Mouse (Mus musculus) intestine, postnatal 0 days (tissue): ENCODE measurements around the gene Dhrs11. TPM values are rescaled to one million over a fixed set of nuclear protein-coding genes. Genes with fewer than 3 reads are reported as not detected.
A peak's percentile ranks its signal among the peaks of the same experiment; 100 is the strongest.

Source experiments
- ATAC-seq: fragments of 200-750 bp; cut with Nextera tagmentation; 2 replicates; pipeline ENCODE4 v1.8.0; 2017; ENCODE audit warnings: mild to moderate bottlenecking, moderate TSS enrichment, moderate library complexity
- H3K27ac ChIP-seq: fragments of 300-500 bp; sonication (generic); 2 replicates; pipeline ENCODE4 v1.5.1; 2014; ENCODE audit warnings: mild to moderate bottlenecking, low read depth, low read length, moderate library complexity
- H3K27me3 ChIP-seq: fragments of 300-500 bp; sonication (generic); replicated peaks from 2 replicates; pipeline ENCODE4 v1.6.1; 2014; ENCODE audit warnings: low read length, mixed read lengths; ENCODE audit not compliant: control insufficient read depth, insufficient read depth
- H3K36me3 ChIP-seq: fragments of 300-500 bp; sonication (generic); 2 replicates; pipeline ENCODE4 v1.6.1; 2014; ENCODE audit warnings: mild to moderate bottlenecking, moderate library complexity; ENCODE audit not compliant: control insufficient read depth, insufficient read depth
- H3K4me1 ChIP-seq: fragments of 300-500 bp; sonication (generic); replicated peaks from 2 replicates; pipeline ENCODE4 v1.6.1; 2014; ENCODE audit warnings: antibody characterized with exemption, low read length, mixed read lengths; ENCODE audit not compliant: control insufficient read depth, insufficient read depth
- H3K4me2 ChIP-seq: fragments of 300-500 bp; sonication (generic); replicated peaks from 2 replicates; pipeline ENCODE4 v1.6.1; 2014; ENCODE audit warnings: low read depth, mild to moderate bottlenecking, moderate library complexity
- H3K4me3 ChIP-seq: fragments of 300-500 bp; sonication (generic); 2 replicates; pipeline ENCODE4 v1.5.1; 2014; ENCODE audit warnings: low read depth, low read length
- H3K9ac ChIP-seq: fragments of 300-500 bp; sonication (generic); 2 replicates; pipeline ENCODE4 v1.6.1; 2014; ENCODE audit warnings: mild to moderate bottlenecking, low read depth, low read length
- H3K9me3 ChIP-seq: fragments of 300-500 bp; sonication (generic); 2 replicates; pipeline ENCODE4 v1.6.1; 2016; ENCODE audit warnings: mixed run types; ENCODE audit not compliant: control insufficient read depth
- CTCF ChIP-seq: sonication (generic); IDR thresholded peaks from 2 replicates; pipeline ENCODE4 v1.5.1; 2016; ENCODE audit warnings: low read depth, mild to moderate bottlenecking, control low read depth, antibody characterized with exemption, moderate library complexity
- WGBS: fragments of 180-500 bp; shearing (Covaris S2); extraction: QIAGEN DNeasy Blood & Tissue Kit; methylation state at CpG from one replicate; pipeline ENCODE4 v1.1.7; 2014; 5-methylcytosine and 5-hydroxymethylcytosine counted together
- polyA plus RNA-seq: library from polyadenylated mRNA; unstranded; fragments of >200 nt; fragmentation: Nextera tagmentation; extraction: Ambion mirVana; gene quantifications from 2 replicates; pipeline ENCODE4 v1.2.1, GENCODE M21; 2015

Dhrs11 gene
- polyA plus RNA-seq, 1 experiment from 2014 or later, result 129 TPM

GRCm38 (mm10) chr11:84818085-84818960 is 10.5 kb downstream of the Dhrs11 start:
- peaks cover 22% of the 10 kb centered on the region for H3K36me3 ChIP-seq
- H3K27me3 ChIP-seq, result no peaks in the 10 kb centered on the region
- H3K9me3 ChIP-seq, result no peaks in the 10 kb centered on the region
- H3K4me3 ChIP-seq, result peak overlapping the region; percentile 76
- H3K4me1 ChIP-seq, result no peaks in the 10 kb centered on the region
- peak; percentile 56 for ATAC-seq
- under 1% methylated on average over 39 of the region's 39 CpGs for WGBS
- peak overlapping the region; percentile 100 for H3K4me2 ChIP-seq
- TF ChIP-seq CTCF, result peak; percentile 86
- H3K9ac ChIP-seq, result peak overlapping the region; percentile 74
- H3K27ac ChIP-seq, result peak overlapping the region; percentile 92

GRCm38 (mm10) chr11:84817362-84817761 is 11.4 kb downstream of the Dhrs11 start:
- Histone ChIP-seq H3K36me3 (peaks cover 21% of the 10 kb centered on the region), H3K27me3 (no peaks in the 10 kb centered on the region), H3K4me3 (no peak overlapping the region), H3K4me2 (no peak overlapping the region), H3K27ac (no peak overlapping the region), H3K4me1 (no peaks in the 10 kb centered on the region), H3K9ac (no peak overlapping the region), H3K9me3 (no peaks in the 10 kb centered on the region)
- 83% methylated on average over 6 of the region's 6 CpGs for WGBS
- ATAC-seq, result no peak
- peak; percentile 59 for TF ChIP-seq CTCF

DNA sequence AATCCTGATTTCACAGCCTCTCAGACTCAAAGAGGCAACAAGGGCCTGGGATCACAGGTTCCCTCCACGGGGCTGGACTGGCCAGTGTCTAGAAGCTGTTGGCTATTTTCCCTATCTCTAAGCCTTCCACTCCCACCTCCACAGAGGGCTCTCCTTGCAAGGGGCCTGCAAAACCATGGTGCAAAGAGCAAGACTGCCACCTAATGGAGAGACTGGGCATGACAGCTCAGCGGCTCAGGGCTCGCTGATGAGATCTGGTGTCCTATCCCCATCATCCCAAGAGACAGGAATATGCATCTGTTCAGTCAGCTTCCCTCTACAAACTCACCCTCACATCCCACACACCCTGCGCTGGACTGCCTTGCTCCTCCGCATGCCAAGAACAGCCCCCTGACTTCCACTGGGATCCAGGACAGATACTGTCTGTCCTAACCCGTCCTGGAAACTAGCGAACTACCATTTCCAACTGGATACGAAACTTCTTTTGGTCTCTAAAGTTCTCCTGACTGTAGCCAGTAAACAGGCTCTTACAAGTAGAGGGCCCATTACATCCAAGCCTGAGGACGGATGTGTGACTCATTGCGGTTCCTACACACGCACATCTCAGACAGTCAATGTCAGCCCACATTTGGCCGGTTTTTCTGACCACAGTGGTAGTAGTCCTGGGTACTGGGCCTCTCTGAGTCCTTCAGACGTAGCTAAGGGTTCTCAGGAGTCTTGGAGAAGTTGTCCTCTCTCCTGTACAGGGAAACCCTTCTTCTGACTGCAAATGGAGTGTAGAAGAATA is 14.9 kb downstream of the Dhrs11 start:
- no peak overlapping the region for H3K9ac ChIP-seq
- 63% methylated on average over 13 of the region's 13 CpGs for WGBS
- H3K4me1 ChIP-seq, result no peaks in the 10 kb centered on the region
- H3K4me3 ChIP-seq, result no peak overlapping the region
- no peak for ATAC-seq
- H3K27me3 ChIP-seq, result no peaks in the 10 kb centered on the region
- H3K9me3 ChIP-seq, result no peaks in the 10 kb centered on the region
- H3K4me2 ChIP-seq, result no peak overlapping the region
- peak; percentile 97 for TF ChIP-seq CTCF
- 0 out of 2 replicates have a peak, but pooled peaks cover 7% of the 10 kb centered on the region for H3K36me3 ChIP-seq
- no peak overlapping the region for H3K27ac ChIP-seq

GRCm38 (mm10) chr11:84804373-84804772 is 24.4 kb downstream of the Dhrs11 start:
- H3K4me2 ChIP-seq, result no peak overlapping the region
- no peaks in the 10 kb centered on the region for H3K36me3 ChIP-seq
- WGBS, result 83% methylated on average over 4 of the region's 4 CpGs
- H3K9ac ChIP-seq, result no peak overlapping the region
- no peak for TF ChIP-seq CTCF
- no peaks in the 10 kb centered on the region for H3K9me3 ChIP-seq
- H3K4me1 ChIP-seq, result no peaks in the 10 kb centered on the region
- no peaks in the 10 kb centered on the region for H3K27me3 ChIP-seq
- no peak for ATAC-seq
- no peak overlapping the region for H3K4me3 ChIP-seq
- no peak overlapping the region for H3K27ac ChIP-seq

- H3K4me1 ChIP-seq, result no peaks in the 10 kb centered on the region
- no peak overlapping the region for H3K4me2 ChIP-seq
- no peak overlapping the region for H3K4me3 ChIP-seq
- H3K36me3 ChIP-seq, result no peaks in the 10 kb centered on the region
- no peaks in the 10 kb centered on the region for H3K9me3 ChIP-seq
- TF ChIP-seq CTCF, result peak; percentile 96
- H3K27me3 ChIP-seq, result no peaks in the 10 kb centered on the region
- 19% methylated on average over 21 of the region's 21 CpGs for WGBS
- ATAC-seq, result no peak
- H3K27ac ChIP-seq, result no peak overlapping the region
- no peak overlapping the region for H3K9ac ChIP-seq
Measured at GRCm38 (mm10) chr11:84797627-84798353, 31.0 kb downstream of the Dhrs11 start.

DNA sequence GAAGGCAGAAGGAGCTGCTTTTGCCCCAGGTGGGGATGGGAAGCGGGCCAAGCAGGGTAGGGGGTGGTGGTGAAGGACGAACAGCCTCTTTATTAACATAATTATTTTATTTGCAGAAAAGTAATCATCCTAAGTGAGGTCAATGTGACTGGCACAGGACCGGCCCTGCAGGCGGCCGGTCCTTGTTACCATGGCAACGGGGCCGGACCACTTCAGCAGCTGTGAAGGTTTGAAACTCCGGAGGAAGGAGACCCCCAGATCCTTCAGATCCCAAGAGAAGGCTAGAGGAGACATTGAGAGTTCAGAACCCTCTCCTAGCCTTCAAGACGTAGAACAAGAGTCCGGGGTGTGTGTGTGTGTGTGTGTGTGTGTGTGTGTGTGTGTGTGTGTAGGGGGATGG is 31.8 kb downstream of the Dhrs11 start:
- Histone ChIP-seq H3K4me2 (no peak overlapping the region), H3K4me1 (no peaks in the 10 kb centered on the region), H3K27ac (no peak overlapping the region), H3K36me3 (no peaks in the 10 kb centered on the region), H3K9ac (no peak overlapping the region), H3K27me3 (no peaks in the 10 kb centered on the region), H3K9me3 (no peaks in the 10 kb centered on the region), H3K4me3 (no peak overlapping the region)
- 46% methylated on average over 10 of the region's 10 CpGs for WGBS
- ATAC-seq, result no peak
- TF ChIP-seq CTCF, result no peak
